Mouse (Mus musculus): Measurements from ENCODE around the gene Mcm7. TPM values are rescaled to one million over a fixed set of nuclear protein-coding genes. Genes with fewer than 3 reads are reported as not detected.

The Mcm7 gene
- 100 to 1,000 TPM in 1 of 2 experiments, 10 to 100 TPM in 1; 61.2 to 191 TPM for polyA plus RNA-seq (2012; fragmentation: generic; extraction: Trizol)

DNA sequence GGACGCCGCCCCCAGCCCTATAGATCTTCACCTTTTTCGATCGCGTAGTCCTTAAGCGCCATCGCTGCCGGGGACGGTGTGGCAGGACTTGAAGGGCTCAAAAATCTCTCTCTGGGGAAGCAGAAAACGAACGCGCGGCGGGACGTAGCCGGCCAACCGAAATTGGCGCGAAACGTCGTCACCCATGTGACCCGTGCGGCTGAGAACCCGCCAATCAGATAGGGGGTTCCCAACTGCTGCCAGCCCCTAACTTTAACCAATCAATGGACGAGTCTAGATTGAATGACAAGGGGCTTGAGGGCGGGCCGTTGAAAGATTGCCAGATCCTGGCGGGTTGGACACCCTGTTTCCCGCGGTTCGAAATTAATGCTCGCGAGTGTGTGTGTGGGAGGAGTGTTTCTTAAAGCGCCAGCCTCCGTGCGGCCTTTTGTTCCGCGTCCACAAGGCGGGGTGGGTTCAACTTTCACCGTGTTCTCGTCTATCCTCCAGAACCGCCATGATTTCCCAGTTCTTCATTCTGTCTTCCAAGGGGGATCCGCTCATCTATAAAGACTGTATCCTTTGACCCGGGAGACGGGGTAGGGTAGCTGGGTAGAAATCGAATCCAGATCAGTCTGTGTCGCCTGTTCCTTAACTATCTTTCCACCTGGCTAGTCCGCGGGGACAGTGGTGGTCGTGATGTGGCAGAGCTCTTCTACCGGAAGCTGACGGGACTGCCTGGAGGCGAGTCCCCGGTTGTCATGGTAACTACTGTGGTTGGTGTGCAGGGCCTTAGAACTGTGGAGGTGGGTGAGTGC, at the start of gene Mcm7, which contains the start of gene Ap4m1:
TSS of gene Mcm7 (minus strand) at position 728 of the 797 bp plus-strand sequence.
TSS of gene Ap4m1 (plus strand) at position 308 of the 797 bp plus-strand sequence.

DNA sequence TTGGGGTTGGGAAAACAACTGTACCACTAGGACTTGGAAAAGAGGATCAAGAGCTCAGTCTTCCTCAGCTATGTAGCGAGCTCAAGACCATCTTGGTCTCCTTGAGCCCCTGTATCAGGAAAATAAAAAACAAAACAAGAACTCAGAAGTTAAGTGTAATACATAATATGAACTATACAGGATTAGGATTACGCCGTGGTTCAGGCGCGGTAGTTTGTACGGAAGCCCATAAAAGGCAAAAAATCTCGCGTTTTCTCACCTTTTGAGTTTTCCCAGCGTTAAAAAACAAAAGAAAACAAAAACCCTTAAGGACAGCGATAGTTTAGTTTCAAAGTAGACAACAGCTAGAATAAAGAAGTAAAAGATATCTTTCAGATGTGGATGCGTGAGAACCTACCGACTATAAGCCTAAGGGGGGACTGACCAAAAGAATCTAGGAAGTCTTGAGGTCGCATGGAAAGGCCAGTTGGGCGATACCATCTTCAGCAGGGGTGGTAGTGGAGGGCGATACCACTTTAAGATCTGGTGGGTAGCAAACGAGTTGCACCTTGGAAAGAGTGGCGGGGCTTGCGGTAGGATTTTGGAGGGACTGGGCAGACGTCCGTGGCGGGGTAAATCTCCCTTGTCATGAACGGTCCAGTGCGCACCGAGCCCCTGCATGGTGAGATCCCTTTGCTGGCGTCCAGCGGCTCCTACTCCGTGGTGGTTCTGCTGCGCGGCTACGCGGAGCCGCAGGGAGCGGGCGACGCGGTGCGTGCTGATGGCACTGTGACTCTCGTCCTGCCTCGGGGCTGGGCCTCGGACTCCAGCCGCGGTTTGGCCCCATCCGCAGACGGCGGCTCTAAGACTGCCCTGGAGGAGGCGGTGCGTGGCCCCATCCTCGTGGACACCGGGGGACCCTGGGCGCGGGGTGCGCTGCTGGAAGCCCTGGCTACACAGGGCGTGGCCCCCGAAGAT, 21.8 kb upstream of the Mcm7 start, which contains the start of gene Mblac1:
TSS of gene Mblac1 (plus strand) at position 544 of the 957 bp plus-strand sequence.

DNA sequence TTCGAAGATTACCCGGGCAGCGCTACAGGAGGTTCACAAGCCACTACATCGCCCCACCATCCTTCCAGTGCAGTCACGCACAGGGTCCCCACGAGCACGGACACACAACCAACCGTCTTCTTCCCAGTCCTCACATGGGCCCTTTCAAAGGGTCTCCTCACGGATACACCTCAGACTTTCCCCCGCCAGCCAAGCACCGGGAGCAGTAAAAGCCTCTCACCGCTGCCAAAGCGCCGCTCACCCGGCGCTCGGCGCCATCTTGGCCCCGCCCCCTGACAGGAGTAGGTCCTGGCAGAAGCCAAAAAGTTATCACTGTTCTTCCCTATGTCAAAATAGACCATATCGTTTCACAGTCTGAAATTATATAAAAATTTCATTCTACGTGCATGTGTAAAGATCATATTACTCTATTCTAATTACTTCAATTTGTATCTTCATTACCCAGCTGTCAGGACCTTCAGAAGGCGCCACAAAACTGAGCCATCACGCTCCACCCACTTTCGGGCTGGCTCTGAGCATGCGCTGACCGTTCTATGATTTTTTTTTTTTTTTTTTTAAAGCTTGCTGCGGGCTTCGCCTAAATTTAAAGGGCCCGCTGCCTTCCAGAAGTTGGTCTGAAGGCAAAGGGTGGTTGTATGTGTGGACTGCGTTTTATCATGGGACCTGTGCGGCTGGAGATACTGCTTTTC, 14.9 kb upstream of the Mcm7 start, which contains the start of the genes Taf6 and Cnpy4:
TSS of gene Taf6 (minus strand) at position 502 of the 689 bp plus-strand sequence.
TSS of gene Cnpy4 (plus strand) at position 536 of the 689 bp plus-strand sequence.

DNA sequence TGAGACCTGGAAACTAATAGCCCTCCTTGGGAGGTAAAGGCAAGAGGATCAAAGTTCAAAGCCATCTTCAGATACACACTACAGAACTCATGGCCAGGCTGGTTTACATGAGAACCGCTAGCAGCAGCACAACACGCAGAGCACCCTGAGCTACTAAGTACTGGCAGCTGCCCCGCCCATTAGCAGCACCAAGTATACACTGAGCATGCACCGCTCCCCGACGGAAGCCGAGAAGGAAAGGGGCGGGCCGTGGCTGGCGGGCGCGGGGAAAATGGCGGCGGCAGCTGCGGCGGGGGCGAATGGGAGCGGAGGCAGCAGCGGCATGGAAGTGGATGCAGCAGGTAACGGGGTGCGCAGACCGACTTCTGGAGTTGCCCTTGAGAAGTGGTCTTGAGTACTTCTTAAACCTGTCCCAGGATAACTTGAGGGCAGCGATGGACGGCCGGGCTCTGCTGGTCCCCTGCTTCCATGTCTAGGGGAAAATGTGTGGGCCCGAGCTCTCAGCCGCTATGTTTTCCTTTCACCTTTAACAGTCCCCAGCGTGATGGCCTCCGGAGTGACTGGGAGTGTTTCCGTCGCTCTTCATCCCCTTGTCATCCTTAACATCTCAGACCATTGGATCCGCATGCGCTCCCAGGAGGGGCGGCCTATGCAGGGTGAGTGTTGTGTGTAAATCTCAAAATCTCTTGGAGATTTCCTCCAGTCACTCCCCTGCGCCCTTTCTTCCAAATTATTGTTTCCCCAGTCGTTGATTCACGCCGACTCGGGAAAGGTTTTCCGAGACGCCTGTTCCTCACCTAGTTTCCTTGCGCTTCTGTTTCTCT, 11.2 kb downstream of the Mcm7 start, which contains the start of gene Cops6:
TSS of gene Cops6 (plus strand) at position 230 of the 824 bp plus-strand sequence.

DNA sequence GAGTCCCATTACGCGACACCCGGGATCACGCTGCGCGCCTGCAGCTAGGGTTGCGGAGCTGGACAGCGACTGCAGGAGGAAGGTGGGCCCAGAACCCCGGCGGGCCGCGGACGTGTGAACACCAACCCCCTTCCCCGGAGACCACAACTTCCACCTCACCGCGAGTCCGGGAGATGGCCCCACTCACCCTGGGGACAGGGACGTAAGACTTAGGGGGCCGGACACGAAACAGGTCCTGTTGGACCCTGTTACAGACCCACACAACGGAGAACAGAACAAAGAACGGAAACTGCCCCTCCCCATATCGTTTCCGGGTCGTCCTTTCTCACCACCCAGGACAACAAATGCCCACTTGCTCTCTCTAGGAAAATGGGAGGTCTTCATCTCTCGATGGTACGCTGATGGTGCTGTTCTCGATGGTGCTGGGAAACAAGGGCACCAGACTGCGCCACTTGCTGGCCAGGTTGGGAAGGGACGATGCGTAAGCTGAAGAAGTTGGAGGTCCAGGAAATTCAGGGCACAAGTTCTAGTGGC, 16.7 kb downstream of the Mcm7 start, which contains the start of gene Zfp113:
TSS of gene Zfp113 (minus strand) at position 302 of the 534 bp plus-strand sequence.

DNA sequence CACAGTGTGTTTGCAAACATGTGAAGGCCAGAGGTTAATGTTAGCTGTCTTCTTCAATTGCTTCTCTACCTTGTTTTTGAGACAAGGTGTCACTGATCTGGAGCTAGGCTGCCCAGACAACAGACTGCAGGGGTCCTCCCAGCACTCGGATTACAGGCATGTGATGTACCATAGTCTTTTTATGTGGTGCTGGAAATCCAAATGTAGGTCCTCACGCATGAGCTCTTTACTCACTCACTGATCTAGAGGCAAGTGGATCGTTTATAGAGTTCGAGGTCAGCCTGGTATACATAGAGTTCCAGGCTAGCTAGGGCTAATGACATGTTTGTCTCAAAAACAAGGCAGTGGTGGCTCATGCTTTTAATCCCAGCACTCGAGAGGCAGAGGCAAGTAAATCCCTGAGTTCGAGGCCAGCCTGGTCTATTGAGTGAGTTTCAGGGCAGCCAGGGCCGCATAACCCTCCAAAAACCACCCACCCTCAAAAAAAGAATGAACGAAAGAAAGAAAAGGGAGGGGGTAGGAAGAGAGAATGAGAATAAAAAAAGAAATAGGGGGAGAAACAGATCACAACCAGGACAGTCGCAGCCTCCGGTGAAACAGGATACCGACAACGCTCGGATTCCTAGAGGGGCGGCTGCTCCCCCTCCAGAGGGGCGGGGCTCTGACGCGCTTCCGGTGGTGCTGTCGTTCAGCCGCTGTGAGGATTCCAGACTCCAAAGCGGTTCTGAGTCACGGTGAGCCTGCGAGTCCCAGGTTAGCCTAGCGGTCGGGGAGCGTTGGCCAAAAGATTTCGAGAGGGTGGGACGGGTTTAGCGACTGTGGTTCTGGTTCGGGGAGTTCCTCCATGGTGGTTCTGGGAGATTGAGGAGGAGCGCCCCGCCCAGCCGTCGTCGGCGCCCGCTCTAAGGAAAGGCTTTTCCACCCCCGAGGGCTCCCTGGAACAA, 55.7 kb downstream of the Mcm7 start, which contains the start of gene Zscan21:
TSS of gene Zscan21 (plus strand) at position 649 of the 944 bp plus-strand sequence.

Other genes with a start within 250 kb of the Mcm7 start
- gene Gjc3, start 209.3 kb downstream of the Mcm7 start, polyA plus RNA-seq (2012; fragmentation: generic; extraction: Trizol) = under 1 TPM in 1 of 2 experiments, not detected in 1; 0.01 TPM
- not detected for gene Azgp1, start 190.9 kb downstream of the Mcm7 start, polyA plus RNA-seq (2012; fragmentation: generic; extraction: Trizol)
- gene Smok3a, start 151.2 kb downstream of the Mcm7 start, polyA plus RNA-seq (2012; fragmentation: generic; extraction: Trizol) = not detected
- gene Smok3b, start 151.0 kb downstream of the Mcm7 start, polyA plus RNA-seq (2012; fragmentation: generic; extraction: Trizol) = not detected
- gene Smok3c, start 119.2 kb downstream of the Mcm7 start, polyA plus RNA-seq (2012; fragmentation: generic; extraction: Trizol) = not detected
- gene Zkscan1, start 87.3 kb downstream of the Mcm7 start, polyA plus RNA-seq (2012; fragmentation: generic; extraction: Trizol) = 1 to 10 TPM in 1 of 2 experiments, under 1 TPM in 1; 0.23 to 4.5 TPM
- 10 to 100 TPM in 1 of 2 experiments, 1 to 10 TPM in 1; 1.8 to 19.0 TPM for gene Zscan21, start 55.5 kb downstream of the Mcm7 start, polyA plus RNA-seq (2012; fragmentation: generic; extraction: Trizol)
- gene Zfp113, start 16.7 kb downstream of the Mcm7 start, polyA plus RNA-seq (2012; fragmentation: generic; extraction: Trizol) = 1 to 10 TPM in 1 of 2 experiments, under 1 TPM in 1; 0.56 to 3.5 TPM
- 100 to 1,000 TPM; 170 to 230 TPM for gene Cops6, start 11.4 kb downstream of the Mcm7 start, polyA plus RNA-seq (2012; fragmentation: generic; extraction: Trizol)
- gene Ap4m1, start 420 bp downstream of the Mcm7 start, polyA plus RNA-seq (2012; fragmentation: generic; extraction: Trizol) = 10 to 100 TPM in 1 of 2 experiments, 1 to 10 TPM in 1; 6.1 to 21.4 TPM
- gene Taf6, start 15.0 kb upstream of the Mcm7 start, polyA plus RNA-seq (2012; fragmentation: generic; extraction: Trizol) = 10 to 100 TPM; 25.1 to 32.8 TPM
- gene Cnpy4, start 15.1 kb upstream of the Mcm7 start, polyA plus RNA-seq (2012; fragmentation: generic; extraction: Trizol) = 10 to 100 TPM in 1 of 2 experiments, 1 to 10 TPM in 1; 3.2 to 41.2 TPM
- gene Mblac1, start 21.9 kb upstream of the Mcm7 start, polyA plus RNA-seq (2012; fragmentation: generic; extraction: Trizol) = 1 to 10 TPM in 1 of 2 experiments, under 1 TPM in 1; 0.83 to 3.0 TPM
- not detected for gene Nxpe5, start 53.5 kb upstream of the Mcm7 start, polyA plus RNA-seq (2012; fragmentation: generic; extraction: Trizol)
- gene Lamtor4, start 83.1 kb upstream of the Mcm7 start, polyA plus RNA-seq (2012; fragmentation: generic; extraction: Trizol) = 100 to 1,000 TPM in 1 of 2 experiments, 10 to 100 TPM in 1; 81.8 to 128 TPM
- gene BC037034, start 91.6 kb upstream of the Mcm7 start, polyA plus RNA-seq (2012; fragmentation: generic; extraction: Trizol) = 10 to 100 TPM in 1 of 2 experiments, 1 to 10 TPM in 1; 2.6 to 12.4 TPM
- gene Gal3st4, start 100.4 kb upstream of the Mcm7 start, polyA plus RNA-seq (2012; fragmentation: generic; extraction: Trizol) = under 1 TPM in 1 of 2 experiments, not detected in 1; 0.60 TPM
- under 1 TPM in 1 of 2 experiments, not detected in 1; 0.01 TPM for gene Gm43720, start 107.5 kb upstream of the Mcm7 start, polyA plus RNA-seq (2012; fragmentation: generic; extraction: Trizol)
- gene Gpc2, start 107.6 kb upstream of the Mcm7 start, polyA plus RNA-seq (2012; fragmentation: generic; extraction: Trizol) = not detected
- gene Stag3, start 107.8 kb upstream of the Mcm7 start, polyA plus RNA-seq (2012; fragmentation: generic; extraction: Trizol) = under 1 TPM in 1 of 2 experiments, not detected in 1; 0.04 TPM
- gene Pvrig, start 169.5 kb upstream of the Mcm7 start, polyA plus RNA-seq (2012; fragmentation: generic; extraction: Trizol) = not detected

All from C3H10T1/2 (cell line).